Mouse (Mus musculus): ENCODE results near the gene Cnih1. TPM values are rescaled to one million over a fixed set of nuclear protein-coding genes. Genes with fewer than 3 reads are reported as not detected.

The Cnih1 gene
- total RNA-seq, 2 experiments from 2014 or later, result 74.7 to 141 TPM

- ATAC-seq (replicated peaks; ENCODE audit: poor library complexity, severe bottlenecking), result no peak
These were observed 53.3 kb downstream of the Cnih1 start for GRCm38 (mm10) chr14:46734761-46735455.

DNA sequence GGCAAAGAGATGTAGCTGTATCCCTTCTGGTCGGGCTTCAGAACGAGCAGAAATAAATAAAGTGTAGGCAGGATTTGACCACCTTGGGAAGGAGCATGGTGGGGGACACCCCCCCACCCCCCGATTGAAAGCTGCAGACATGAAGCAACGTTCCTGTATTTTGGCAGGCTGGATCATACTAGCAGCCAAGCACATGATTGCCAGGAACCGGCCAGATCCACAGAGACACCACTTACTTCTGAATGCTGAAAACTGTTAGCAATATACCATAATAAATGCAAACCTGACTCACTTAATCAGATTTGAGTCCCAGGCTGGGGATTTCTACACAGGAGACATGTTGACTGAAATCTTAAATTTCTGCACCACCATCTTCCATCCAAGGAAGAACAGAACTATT is 53.9 kb downstream of the Cnih1 start:
- no peak for ATAC-seq (replicated peaks; ENCODE audit: poor library complexity, severe bottlenecking)

GRCm38 (mm10) chr14:46725743-46726142 is 62.5 kb downstream of the Cnih1 start:
- ATAC-seq (replicated peaks; ENCODE audit: poor library complexity, severe bottlenecking), result no peak

Other genes with a start within 250 kb of the Cnih1 start
- 16.5 and 38.8 TPM in 2 replicates for gene Cdkn3, start 27.9 kb downstream of the Cnih1 start, total RNA-seq (2014; fragmentation: Nextera tagmentation)
- 26.6 and 39.0 TPM in 2 replicates for gene Cdkn3, start 27.9 kb downstream of the Cnih1 start, total RNA-seq (2017)
- 56.9 and 63.9 TPM in 2 replicates for gene Gmfb, start 33.8 kb upstream of the Cnih1 start, total RNA-seq (2014; fragmentation: Nextera tagmentation)
- 77.5 and 113 TPM in 2 replicates for gene Gmfb, start 33.8 kb upstream of the Cnih1 start, total RNA-seq (2017)
- 21.5 and 28.4 TPM in 2 replicates for gene Cgrrf1, start 43.7 kb upstream of the Cnih1 start, total RNA-seq (2014; fragmentation: Nextera tagmentation)
- 21.2 and 22.3 TPM in 2 replicates for gene Cgrrf1, start 43.7 kb upstream of the Cnih1 start, total RNA-seq (2017)
- not detected in 2 replicates for gene Samd4, start 94.4 kb upstream of the Cnih1 start, total RNA-seq (2014; fragmentation: Nextera tagmentation)
- not detected in 2 replicates for gene Samd4, start 94.4 kb upstream of the Cnih1 start, total RNA-seq (2017)

All from granulocyte monocyte progenitor cell, adult 5-6 weeks (primary cell).